Mouse (Mus musculus) cerebellum, adult 11 months (tissue): ENCODE measurements around the gene Simc1.
"Not testable (repeated sequence)": the region's sequence is repeated elsewhere in the genome, so short reads cannot be mapped to it uniquely, and the experiment has no call there.

Source experiments
- DNase-seq: peaks from one replicate; pipeline ENCODE4 v3.0.0; 2022

The Simc1 gene

DNA sequence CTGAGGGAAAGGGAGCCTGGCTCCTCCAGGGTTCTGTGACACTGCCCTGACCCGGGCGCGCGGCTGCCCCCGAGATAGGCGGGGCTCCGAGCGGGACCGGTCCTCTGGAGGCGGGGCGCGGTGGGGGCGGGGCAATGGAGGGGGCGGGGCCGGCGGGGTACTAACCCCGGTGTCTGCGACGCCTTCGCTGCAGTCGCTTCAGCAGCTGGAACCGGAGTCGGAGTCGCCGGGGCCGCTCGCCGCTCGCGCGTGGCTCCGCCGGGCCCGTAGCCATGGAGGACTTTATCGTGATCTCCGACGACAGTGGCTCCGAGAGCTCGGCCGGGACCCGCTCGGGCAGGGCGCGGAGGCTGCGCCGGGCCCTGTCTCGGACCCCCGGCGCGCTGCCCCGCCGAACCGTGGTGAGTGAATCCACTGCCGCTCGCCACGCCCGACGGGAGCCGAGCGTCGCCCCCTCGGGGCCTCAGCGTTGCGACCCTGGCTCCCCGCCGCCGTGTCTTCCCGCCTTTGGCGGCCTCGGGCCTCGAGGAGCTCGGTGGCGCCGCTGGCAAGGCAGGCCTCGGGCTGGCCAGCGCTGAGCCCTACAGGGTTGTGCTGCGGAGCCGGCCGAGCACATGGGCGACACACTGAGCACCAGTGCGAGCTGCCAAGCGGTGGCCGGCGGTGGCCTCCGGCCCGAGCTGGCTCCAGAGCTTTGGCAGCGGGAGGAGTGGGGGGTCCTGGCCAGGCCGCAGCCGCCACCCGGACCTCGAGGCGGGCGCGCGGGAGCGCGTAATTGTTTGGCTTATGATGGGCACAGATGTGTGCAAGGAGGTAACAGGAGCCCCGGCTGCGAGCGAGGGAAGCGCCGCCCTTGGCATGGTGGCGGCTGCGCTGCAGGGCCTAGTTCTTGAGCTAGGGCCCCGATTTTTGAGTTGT is at the start of gene Simc1:
TSS of gene Simc1 (plus strand) at position 176 of the 918 bp plus-strand sequence.
- peak; percentile 57 for DNase-seq

DNA sequence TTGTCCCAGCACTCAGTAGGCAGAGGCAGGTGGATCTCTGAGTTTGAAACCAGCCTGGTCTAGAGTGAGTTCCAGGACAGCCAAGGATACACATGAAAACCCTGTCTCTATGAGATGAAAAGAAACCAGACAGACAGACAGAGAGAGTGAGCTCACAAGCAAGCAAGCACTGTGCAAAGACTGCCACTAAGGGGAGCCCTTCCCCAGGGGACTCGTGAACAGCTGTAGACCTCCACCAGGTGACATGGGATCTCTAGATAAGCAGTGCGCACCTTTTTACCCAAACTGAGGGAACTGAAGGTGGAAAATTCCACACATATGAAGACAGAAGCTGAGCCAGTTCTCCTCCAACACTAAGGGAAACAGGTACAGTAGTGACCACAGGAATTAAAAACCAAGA is 46.5 kb upstream of the Simc1 start:
- no peak for DNase-seq

DNA sequence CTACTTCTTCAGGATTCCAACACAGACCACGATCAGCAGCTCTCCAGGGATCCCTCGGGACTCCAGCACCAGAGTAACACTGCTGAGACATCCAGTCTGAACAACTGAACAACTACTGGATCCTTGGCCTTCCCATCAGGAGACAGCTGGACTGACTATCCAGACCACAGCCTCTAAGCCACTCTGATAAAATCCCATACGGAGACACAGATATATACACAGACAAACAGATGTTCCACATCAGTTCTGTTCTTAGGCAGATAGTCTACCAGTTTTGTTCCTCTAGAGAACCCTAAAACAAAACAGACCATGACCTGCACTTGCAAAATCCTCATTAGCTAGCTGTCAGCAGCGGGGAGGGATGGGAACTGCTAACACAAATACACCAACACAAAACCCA is 44.3 kb upstream of the Simc1 start:
- DNase-seq: no peak

DNA sequence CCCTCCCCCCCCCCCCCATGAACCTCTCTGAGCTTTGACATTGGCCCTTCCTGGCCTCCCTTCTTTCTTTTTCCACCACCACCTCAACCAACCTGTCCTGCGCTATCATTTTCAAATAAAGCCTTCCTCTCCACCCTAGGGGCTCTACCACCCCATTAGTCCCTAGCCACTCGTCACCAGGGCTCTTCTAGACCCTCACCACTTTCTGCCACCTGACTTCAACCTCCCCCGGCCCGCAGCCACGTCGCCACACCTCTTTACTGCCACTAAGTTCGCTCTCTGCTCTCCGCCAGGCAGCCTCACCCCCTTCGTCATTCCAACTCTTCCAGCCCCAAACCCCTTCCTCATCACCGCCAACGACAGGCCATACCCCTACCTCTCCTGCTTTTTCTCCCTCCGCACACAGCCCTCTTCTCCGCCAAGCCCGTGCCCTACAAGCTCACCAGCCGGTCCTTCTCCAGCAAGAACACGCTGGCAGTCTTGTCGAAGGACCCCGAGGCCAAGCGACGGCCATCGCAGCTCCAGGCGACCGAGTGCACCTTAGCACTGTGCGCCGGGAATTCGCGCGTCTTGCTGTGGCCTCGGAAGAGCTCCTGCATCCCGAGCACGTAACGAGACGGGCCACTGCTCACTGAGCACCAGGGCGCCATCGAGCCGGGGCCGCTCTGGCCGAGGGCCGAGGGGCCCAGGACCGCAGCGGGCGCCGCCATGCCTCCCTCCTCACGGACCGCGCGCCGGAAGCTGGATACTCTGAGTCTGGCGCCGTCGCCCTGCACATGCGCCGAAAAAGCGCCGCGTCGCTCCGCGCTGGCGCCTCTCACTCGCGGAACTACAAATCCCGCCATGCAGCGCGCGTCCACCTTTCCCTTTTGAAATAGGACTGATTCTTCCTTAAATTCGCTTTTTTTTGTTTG is 35.2 kb upstream of the Simc1 start, which contains the start of gene Thoc3:
TSS of gene Thoc3 (minus strand) at position 752 of the 914 bp plus-strand sequence.
- peak; percentile 86 for DNase-seq

DNA sequence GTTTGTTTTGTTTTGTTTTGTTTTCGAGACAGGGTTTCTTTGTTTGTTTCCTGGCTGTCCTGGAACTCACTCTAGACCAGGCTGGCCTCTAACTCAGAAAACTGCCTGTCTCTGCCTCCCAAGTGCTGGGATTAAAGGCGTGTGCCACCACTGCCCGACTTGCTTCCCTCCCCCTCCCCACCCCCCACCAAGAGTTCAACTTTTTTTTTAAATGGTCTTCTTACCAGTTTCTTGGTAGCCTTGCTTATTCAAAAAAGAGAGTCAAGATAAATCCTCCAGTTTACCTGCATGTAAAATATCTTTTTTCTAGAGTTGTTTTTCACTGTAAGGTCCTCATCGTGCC is 34.6 kb upstream of the Simc1 start:
- DNase-seq: no peak

DNA sequence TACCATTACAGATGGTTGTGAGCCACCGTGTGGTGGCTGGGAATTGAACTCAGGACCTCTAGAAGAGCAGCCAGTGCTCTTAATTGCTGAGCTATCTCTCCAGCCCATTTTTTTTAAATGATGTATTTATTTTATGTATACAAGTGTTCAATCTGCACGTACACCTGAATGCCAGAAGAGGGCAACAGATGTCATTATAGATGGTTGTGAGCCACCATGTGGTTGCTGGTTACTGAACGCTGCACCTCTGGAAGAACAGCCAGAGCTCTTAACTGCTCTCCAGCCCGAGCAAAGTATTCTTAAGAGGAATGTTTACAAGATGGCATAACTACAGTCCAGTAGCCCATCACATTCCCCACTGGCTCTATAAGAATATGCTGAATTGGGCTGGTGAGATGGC is 31.6 kb upstream of the Simc1 start:
- DNase-seq: no peak

DNA sequence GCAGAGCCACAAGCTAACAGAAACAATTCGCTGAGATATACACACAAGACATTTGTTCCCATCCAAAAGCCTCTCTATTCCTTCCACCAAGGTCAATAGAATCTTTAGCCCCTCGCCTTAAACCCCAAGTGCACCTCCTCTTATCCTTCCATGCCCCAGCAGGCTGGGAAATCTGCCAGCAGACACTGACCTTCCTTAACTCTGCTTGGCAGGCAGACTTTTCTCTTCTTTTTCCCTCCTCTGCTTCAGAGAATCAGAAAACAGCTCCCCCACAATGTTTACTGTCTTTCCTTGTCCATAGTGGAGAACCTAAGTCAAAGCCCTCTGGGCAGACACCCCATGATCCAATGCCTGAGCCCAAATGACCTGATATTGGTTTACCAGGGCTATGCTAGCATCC is 28.6 kb upstream of the Simc1 start:
- no peak for DNase-seq

DNA sequence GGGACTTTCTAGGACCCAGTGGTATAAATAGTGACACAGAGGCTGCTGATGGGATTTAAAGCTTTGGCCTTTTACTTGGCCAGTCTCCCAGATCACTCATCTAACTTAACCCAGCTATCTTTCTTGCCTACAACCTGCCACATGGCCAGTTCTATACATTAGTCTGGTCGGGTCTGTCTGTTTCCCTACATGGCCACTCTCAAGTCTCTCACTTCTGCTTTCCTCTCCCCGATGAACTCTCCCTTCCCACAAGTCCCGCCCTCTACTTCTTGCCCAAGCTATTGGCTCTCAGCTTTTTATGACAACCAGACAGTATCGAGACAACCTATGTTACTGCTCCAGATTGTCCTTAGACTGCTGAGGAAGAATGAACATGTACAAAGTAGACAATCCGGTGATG is 27.9 kb upstream of the Simc1 start:
- no peak for DNase-seq

DNA sequence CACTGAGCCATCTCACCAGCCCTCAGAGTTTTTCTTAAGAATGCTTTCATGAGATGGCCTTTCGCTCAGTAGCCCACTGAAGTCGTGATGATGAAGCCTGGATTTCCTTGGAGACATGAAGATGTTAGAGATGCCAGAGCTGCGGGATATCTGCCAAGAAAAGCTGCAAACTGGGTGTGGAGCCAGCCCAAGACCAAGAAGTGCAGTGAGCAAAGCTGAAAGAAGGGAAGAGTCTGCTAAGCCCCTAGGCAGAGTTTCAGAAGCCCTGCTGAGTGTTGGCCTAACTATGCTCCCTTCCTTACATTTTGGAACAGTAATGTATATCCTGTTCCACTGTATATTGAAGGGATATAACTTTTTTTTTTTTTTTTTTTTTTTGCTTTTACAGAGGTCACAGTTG is 24.3 kb upstream of the Simc1 start:
- no peak for DNase-seq

DNA sequence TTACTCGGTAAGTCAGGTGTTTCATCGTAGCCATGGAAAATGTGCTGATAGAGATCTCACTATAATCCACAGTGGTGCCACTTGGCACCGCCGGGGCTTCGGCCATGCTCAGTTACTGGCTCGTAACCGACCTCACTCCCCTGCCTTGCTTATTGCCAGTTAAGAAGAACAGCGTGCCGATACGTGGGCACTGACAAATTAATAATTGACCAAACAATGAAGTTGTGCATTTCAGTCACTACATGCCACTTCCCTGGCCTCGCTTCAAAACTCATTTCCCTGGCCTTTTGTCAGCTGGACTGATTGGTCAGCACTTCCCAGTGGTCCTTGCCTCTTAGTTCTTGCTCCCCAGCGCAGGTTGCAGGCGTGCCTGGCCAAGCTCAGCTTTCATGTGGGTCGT is 22.1 kb upstream of the Simc1 start:
- no peak for DNase-seq

DNA sequence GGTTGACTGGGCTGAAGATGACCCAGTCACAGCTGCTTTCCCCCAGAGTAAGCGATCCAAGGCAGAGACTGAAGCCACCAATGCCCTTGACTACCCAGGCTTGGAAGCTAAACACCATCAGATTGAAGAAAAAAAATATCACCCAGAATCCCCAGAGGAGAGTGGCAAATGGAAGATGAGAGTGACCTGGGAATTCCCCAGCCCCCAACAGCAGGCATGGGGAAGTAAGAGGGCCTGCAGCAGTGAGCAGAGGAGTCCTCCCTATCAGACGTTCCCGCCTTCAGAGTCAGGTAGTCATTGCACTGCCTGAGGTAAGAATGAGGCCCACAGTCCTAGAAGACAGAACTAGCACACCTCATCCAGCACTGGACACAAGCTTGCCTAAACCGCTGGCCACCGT is 13.2 kb upstream of the Simc1 start:
- no peak for DNase-seq

DNA sequence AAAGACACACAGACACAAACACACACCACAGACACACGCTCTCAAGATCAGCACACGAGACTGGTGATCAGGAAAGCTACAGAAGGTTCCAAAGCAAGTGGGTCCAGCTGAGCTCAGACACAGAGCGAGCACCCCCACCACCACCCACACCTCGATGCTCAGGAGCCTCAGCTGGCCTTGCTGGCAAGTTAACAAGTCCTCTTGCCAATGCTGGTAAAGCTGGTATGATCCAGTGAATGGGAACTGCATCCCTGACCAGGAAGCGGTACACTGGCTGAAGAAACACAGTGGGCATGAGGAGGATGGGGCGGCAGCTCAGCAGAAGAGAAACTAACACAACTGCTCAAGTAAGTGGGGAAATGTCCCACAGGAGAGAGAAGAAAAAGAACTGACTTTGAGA is 12.2 kb upstream of the Simc1 start:
- DNase-seq: no peak

DNA sequence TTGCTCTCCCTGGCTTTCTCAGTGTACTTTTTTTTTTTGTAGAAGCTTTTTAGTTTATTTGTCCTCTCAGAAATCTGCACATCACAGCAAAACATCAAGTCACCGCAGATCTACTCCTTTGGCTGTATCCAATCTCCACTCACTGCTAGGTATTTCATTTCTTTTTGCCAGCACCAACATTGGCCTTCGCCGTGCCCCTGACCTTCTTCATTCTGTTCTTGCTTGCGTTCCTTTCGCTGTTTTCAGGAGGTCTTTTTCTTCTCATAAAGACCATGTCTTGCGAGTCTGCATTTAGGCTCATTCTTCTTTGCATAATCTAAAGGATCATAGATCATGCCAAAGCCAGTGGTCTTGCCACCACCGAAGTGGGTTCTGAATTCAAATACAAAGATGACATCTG is 4.0 kb upstream of the Simc1 start:
- DNase-seq: not testable (repeated sequence)

DNA sequence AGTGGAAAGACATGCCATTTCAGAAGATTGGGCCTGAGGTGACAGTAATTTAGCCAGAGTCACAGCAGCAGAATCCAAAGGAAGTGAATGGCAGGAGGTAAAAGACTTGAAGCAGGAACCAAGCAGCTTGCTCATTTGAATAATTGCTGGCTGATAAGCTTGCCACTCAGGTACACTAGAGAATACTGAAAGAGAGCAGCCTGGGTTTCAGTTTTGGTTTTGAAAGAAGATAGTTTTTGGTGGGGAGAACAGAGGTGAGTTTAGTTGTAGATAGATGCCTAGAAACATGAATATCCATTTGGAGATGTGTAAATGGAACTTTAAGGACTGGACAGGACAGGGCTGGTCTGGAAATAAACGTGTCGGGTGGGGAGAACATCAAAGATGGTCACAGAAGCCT is 2.2 kb upstream of the Simc1 start:
- no peak for DNase-seq

DNA sequence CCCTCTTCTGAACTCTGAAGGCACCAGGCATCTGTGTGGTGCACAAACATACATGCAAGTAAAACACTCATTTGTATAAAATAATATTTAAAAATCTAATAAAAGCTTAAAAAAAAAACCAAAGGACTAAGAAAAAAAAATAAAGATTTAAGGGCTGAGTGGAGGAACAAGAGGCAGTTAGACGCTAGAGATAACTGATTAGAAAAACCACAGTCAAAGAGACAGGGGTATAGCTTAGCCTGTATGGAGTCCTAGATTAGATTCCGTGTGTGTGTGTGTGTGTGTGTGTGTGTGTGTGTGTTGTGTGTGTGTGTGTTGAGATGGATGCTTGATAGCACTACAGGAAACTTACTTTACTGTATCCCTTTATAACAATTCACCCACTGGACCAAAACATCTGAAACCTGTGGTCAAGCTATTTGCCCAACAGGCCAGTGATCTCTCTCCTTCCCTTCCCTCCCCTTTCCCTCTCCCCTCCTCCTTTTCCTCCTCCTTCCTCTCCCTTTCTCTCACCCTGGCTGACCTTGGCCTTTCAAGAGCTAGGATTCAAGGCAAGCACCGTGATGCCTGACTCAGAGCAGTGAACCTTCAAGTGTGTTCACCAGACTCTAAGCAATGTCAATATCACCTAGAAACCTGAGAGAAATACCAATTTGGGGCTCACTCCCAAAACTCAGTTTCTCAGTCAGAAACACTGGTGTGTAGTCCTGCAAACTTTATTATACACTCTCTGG is 1.5 kb upstream of the Simc1 start:
- DNase-seq: no peak

DNA sequence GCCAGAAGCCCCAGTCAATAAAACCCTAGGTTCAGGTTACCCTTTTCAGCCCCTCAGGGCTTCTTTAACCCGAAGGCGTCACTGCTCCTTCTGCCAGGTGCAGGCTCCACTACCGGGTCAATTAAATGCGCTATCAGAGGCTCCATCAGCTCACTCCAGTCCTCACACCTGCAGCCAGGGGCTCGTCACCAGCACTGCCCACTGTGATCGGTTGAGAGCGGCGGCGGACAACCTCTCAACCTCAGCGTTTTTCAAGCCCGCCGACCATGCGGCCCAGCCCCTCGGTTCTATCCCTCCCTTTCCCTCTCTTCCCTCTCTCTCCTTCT is 338 bp upstream of the Simc1 start:
- no peak for DNase-seq

DNA sequence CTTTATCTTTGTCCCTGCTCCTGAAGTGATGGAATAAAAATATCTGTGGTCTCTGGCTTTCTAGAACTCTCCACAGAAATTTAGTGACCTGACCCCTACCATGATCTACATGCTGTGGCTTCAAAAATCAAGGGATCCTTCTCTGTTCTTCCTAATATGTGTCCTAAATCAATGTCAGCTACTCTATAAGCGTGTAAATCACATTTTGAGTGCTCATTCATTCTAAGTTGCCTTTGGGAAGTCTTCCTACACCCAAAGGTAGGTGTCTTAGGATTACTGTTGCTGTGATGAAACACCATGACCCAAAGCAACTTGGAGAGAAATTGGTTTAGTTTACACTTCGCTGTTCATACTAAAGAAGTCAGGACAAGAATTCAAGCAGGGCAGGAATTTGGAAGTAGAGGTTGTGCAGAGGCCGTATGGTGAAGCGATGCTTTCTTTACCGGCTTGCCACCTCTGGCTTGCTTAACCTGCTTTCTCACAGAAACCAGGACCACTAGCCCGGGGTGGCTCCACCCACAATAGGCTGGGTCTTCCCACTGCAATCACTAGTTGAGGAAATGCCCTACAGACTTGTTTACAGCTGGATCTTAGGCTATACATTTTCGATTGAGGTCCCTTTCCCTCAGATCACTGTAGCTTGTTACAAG is 1.2 kb downstream of the Simc1 start:
- peak; percentile 10 for DNase-seq

DNA sequence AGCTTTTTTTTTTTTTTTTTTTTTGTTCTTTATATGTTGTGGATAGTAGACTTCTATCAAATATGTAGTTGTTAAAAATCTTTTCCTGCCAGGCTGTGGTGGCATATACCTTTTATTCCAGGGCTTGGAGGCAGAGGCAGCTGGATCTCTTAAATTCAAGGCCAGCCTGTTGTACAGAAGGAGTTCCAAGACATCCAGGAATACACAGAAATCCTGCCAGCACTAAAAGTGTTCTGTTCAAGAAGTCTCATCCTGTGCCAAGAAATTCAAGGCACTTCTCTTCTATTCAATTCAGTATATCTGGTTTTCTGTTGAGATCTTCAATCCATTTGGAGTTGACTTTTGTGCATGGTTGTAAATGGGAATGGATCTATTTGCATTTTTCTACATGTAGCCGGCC is 2.3 kb downstream of the Simc1 start:
- no peak for DNase-seq

DNA sequence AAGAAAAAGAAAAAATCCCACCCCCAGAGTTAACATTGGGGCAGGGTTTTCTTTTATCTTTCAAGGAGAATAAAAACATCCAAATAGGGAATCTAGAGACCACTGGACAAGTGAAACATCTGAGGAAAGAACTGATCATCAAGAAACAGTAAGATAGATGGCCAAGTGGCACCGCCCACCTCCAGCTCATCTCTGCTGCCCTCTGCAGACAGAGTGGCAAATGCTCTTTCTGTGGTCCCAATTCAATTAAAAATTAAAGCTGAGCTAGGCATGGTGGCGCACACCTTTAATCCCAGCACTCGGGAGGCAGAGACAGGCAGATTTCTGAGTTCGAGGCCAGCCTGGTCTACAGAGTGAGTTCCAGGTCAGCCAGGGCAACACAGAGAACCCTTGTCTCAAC is 16.6 kb downstream of the Simc1 start:
- no peak for DNase-seq

DNA sequence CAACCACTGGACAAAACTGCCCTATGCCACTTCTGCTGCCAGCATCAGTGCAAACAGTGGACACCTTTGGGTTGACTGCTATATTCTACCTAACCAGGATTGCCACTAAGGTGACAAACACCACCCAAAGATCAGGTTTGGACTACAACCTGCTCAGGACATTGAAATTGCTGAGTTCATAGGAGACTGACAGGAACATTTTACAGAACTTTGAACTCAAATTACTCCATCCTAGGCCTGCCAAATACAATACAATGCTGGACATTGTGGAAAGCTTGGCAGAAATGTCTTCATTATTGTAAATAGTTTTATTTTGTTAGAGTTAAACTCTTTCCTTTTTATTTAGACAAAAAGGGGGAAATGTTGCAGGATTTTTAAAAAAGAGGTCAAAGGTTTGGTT is 17.6 kb downstream of the Simc1 start:
- DNase-seq: no peak

DNA sequence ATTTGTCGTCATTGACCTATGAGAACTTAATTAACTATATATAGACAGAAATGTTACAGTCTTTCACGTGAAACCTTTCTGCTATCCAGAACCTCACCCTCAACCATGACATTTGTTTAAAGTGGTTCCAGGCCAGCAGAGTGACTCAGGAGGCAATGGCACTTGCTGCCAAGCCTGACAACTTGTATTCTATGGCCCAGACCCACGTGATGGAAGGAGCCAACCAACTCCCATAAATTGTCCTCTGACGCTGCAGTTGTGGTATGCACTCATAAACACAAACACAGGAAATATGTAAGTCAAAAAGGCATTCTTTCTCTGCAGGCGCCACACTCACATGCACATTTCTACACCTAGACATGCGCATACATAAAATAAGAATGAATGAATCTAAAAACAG is 23.6 kb downstream of the Simc1 start:
- no peak for DNase-seq

DNA sequence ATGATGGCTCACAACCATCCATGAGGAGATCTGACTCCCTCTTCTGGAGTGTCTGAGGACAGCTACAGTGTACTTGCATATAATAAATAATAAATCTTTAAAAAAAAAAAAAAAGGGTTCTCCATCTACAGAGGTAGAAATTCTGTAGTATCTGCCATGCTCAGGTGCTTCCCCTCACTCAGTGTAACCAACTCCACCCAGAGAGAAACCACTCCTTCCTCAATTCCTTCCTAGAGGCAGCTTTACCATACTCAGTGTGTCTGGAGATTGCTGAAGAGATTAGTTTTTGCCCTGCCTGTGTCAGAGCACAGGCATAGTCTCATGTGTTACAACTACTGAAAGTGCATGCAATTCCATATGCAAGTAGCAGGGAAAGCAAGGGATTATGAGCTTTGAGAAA is 28.6 kb downstream of the Simc1 start:
- DNase-seq: no peak

DNA sequence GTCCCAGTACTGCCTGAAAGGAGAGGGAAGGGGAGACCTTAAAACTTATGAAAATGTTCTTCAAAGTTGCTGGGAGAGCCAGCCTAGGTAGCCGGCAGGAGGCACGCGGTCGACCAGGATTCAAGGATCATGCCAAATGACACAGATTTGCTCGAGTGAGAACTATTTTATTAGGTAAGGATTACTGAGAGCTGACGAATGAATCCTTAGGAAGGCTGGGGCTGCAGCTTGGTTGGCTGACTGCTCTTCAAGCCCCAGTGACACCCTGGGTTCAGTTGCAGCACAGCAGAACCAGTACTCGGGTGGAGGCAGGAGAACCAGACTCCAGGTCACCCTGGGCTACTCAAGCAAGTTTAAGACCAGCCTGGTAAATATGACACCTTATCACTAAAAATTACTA is 44.5 kb downstream of the Simc1 start:
- no peak for DNase-seq
